ENCODE assay signal across 9 mouse cellular contexts in genomic region chr10:59974786-59975185, GRCm38 (mm10). TPM values are rescaled to one million over a fixed set of nuclear protein-coding genes. Genes with fewer than 3 reads are reported as not detected.
DNase-seq lines count a peak whose midpoint lies in the region; ATAC-seq and TF ChIP-seq lines count a peak whose summit lies in the region.
"Had no signal": no experiment of that assay in that cellular context is flagged by ENCODE, and none has a peak within 500 bp of the region (broad histone marks: within the 10 kb centered on the region; RNA-seq: fewer than 3 reads in every experiment).

No protein-coding gene starts in this region.

- H3K9me3 ChIP-seq in heart, embryonic 10.5 days = no peaks in the 10 kb centered on the region
- no peaks in the 10 kb centered on the region for H3K9me3 ChIP-seq in midbrain, embryonic 15.5 days

- H3K4me3 ChIP-seq in liver, adult 2 months (ENCODE audit: insufficient read depth, low read depth, low read length) = no peak overlapping the region
- no peak overlapping the region for H3K4me3 ChIP-seq in heart, embryonic 10.5 days
- no peak overlapping the region for H3K4me3 ChIP-seq in midbrain, embryonic 15.5 days

- TF ChIP-seq CTCF in liver, adult 2 months (IDR thresholded peaks at IDR 0.05; ENCODE audit: low read depth, low read length) = no peak

- no peak for DNase-seq in liver, adult 2 months (ENCODE audit: extremely low read depth, low read depth, low spot score)
- DNase-seq in liver = no peak
- no peak for DNase-seq in heart, embryonic 10.5 days (ENCODE audit: low spot score)
- peak; percentile 66 for DNase-seq in kidney, postnatal 14 days
- DNase-seq in adrenal gland, postnatal 10 days = no peak
- no peak for DNase-seq in layer of hippocampus, postnatal 14 days (ENCODE audit: low spot score in 2 of 2)
- DNase-seq in frontal cortex, postnatal 10 days (ENCODE audit: low spot score in 2 of 2) = no peak

- H3K4me1 ChIP-seq in liver, adult 2 months (ENCODE audit: control insufficient read depth, insufficient read depth, low read length) = peaks cover 39% of the 10 kb centered on the region
- peaks cover 66% of the 10 kb centered on the region for H3K4me1 ChIP-seq in heart, embryonic 10.5 days
- H3K4me1 ChIP-seq in midbrain, embryonic 15.5 days = peaks cover 40% of the 10 kb centered on the region

- WGBS in liver, adult 2 months = 80% methylated on average over 3 of the region's 3 CpGs
- 35% methylated on average over 3 of the region's 3 CpGs for WGBS in heart, embryonic 10.5 days
- WGBS in midbrain, embryonic 15.5 days = 59% methylated on average over 3 of the region's 3 CpGs

- peak overlapping the region; percentile 35 for H3K27ac ChIP-seq in liver, adult 2 months (replicated peaks; ENCODE audit: insufficient read depth, low read depth, low read length)
- H3K27ac ChIP-seq in heart, embryonic 10.5 days = peak overlapping the region; percentile 83
- H3K27ac ChIP-seq in midbrain, embryonic 15.5 days = peak overlapping the region; percentile 22; the same call in 1 of the 2 replicates
- H3K27ac ChIP-seq: macrophage had no signal

- no peak overlapping the region for H3K9ac ChIP-seq in liver, adult 2 months (ENCODE audit: low read depth, low read length)
- H3K9ac ChIP-seq in midbrain, embryonic 15.5 days = no peak overlapping the region

- H3K4me2 ChIP-seq in midbrain, embryonic 15.5 days = no peak overlapping the region

- H3K36me3 ChIP-seq in liver, adult 2 months (ENCODE audit: control insufficient read depth, insufficient read depth, low read length) = no peaks in the 10 kb centered on the region
- no peaks in the 10 kb centered on the region for H3K36me3 ChIP-seq in heart, embryonic 10.5 days
- no peaks in the 10 kb centered on the region for H3K36me3 ChIP-seq in midbrain, embryonic 15.5 days (replicated peaks)

- no peaks in the 10 kb centered on the region for H3K27me3 ChIP-seq in liver, adult 2 months (ENCODE audit: control insufficient read depth, insufficient read depth, low read length)
- peaks cover 7% of the 10 kb centered on the region; the same call in 1 of the 2 replicates for H3K27me3 ChIP-seq in heart, embryonic 10.5 days (ENCODE audit: insufficient read depth, poor library complexity, severe bottlenecking)
- no peaks in the 10 kb centered on the region for H3K27me3 ChIP-seq in midbrain, embryonic 15.5 days (replicated peaks)

- TF ChIP-seq POLR2A in liver, adult 2 months (IDR thresholded peaks at IDR 0.05; ENCODE audit: extremely low read depth, insufficient read depth, low read length) = no peak

- H3K79me2 ChIP-seq in liver, adult 2 months (ENCODE audit: control insufficient read depth, insufficient read depth, low read length) = no peaks in the 10 kb centered on the region

- no peak for ATAC-seq in midbrain, embryonic 15.5 days (replicated peaks)

RNA-seq across cellular contexts. Expression of gene Ddit4, which starts 23.2 kb away (rescaled TPM):
- total RNA-seq in liver, adult 2 months (2014; rRNA removed) = 5.2 and 8.8 TPM in 2 replicates
- polyA plus RNA-seq in liver, adult 2 months (2012; rRNA removed) = 13.6 and 16.4 TPM in 2 replicates
- polyA plus RNA-seq in heart, embryonic 10.5 days (2016; fragmentation: Nextera tagmentation; extraction: Ambion mirVana) = 17.6 and 32.8 TPM in 2 replicates
- polyA plus RNA-seq in midbrain, embryonic 15.5 days (2015; fragmentation: Nextera tagmentation; extraction: Ambion mirVana) = 52.6 and 59.4 TPM in 2 replicates
- total RNA-seq in adrenal gland, postnatal 10 days (2021) = 100 to 1,000 TPM in 1 of 2 experiments, 10 to 100 TPM in 1; 46.2 to 129 TPM
- 100 to 1,000 TPM in 1 of 2 experiments, 10 to 100 TPM in 1; 99.5 to 106 TPM for total RNA-seq in layer of hippocampus, postnatal 14 days (2021)

RNA-seq across cellular contexts. Expression of gene Ascc1, which starts 27.8 kb away (rescaled TPM):
- 8.5 and 10.8 TPM in 2 replicates for total RNA-seq in liver, adult 2 months (2014; rRNA removed)
- polyA plus RNA-seq in liver, adult 2 months (2012; rRNA removed) = 12.9 and 15.6 TPM in 2 replicates
- 33.0 and 36.2 TPM in 2 replicates for polyA plus RNA-seq in heart, embryonic 10.5 days (2016; fragmentation: Nextera tagmentation; extraction: Ambion mirVana)
- polyA plus RNA-seq in midbrain, embryonic 15.5 days (2015; fragmentation: Nextera tagmentation; extraction: Ambion mirVana) = 47.4 and 48.7 TPM in 2 replicates
- 10 to 100 TPM; 26.6 to 30.7 TPM for total RNA-seq in adrenal gland, postnatal 10 days (2021)
- total RNA-seq in layer of hippocampus, postnatal 14 days (2021) = 10 to 100 TPM; 18.4 to 19.1 TPM

RNA-seq across cellular contexts. Expression of gene Anapc16, which starts 28.1 kb away (rescaled TPM):
- 22.8 and 28.1 TPM in 2 replicates for total RNA-seq in liver, adult 2 months (2014; rRNA removed)
- 48.9 and 50.4 TPM in 2 replicates for polyA plus RNA-seq in liver, adult 2 months (2012; rRNA removed)
- 93.3 and 94.6 TPM in 2 replicates for polyA plus RNA-seq in heart, embryonic 10.5 days (2016; fragmentation: Nextera tagmentation; extraction: Ambion mirVana)
- polyA plus RNA-seq in midbrain, embryonic 15.5 days (2015; fragmentation: Nextera tagmentation; extraction: Ambion mirVana) = 106 and 109 TPM in 2 replicates
- total RNA-seq in adrenal gland, postnatal 10 days (2021) = 10 to 100 TPM; 60.3 to 68.4 TPM
- 10 to 100 TPM; 67.4 to 69.2 TPM for total RNA-seq in layer of hippocampus, postnatal 14 days (2021)

Comparison
In these comparisons a context has a peak if more than half of its experiments do, and no peak if none do; other contexts are left out.
1. H3K27ac ChIP-seq: peak in every context shown above with its lines; median percentile 83 in heart, embryonic 10.5 days; 35 in liver, adult 2 months; 22 in midbrain, embryonic 15.5 days.